Mouse (Mus musculus) forebrain, embryonic 10.5 days (tissue): Measurements from ENCODE around the gene Gpr143. TPM values are rescaled to one million over a fixed set of nuclear protein-coding genes. Genes with fewer than 3 reads are reported as not detected.
"Not testable (repeated sequence)": the region's sequence is repeated elsewhere in the genome, so short reads cannot be mapped to it uniquely, and the experiment has no call there.

ENCODE experiments used
- DNase-seq: peaks from one replicate; pipeline ENCODE4 v3.0.0-alpha.2; 2017; ENCODE audit warnings: low spot score; ENCODE audit errors: extremely low spot score
- H3K27ac ChIP-seq: fragments of 300-500 bp; sonication (generic); 2 replicates; pipeline ENCODE4 v1.5.1; 2016; ENCODE audit warnings: mild to moderate bottlenecking
- H3K27me3 ChIP-seq: fragments of 300-500 bp; sonication (generic); 2 replicates; pipeline ENCODE4 v1.6.1; 2016; ENCODE audit warnings: mild to moderate bottlenecking; ENCODE audit not compliant: poor library complexity, severe bottlenecking
- H3K36me3 ChIP-seq: fragments of 300-500 bp; sonication (generic); replicated peaks from 2 replicates; pipeline ENCODE4 v1.6.1; 2016; ENCODE audit warnings: mild to moderate bottlenecking, moderate library complexity
- H3K4me1 ChIP-seq: fragments of 300-500 bp; sonication (generic); 2 replicates; pipeline ENCODE4 v1.6.1; 2016
- H3K4me3 ChIP-seq: fragments of 300-500 bp; sonication (generic); 2 replicates; pipeline ENCODE4 v1.5.1; 2016; ENCODE audit warnings: mild to moderate bottlenecking, moderate library complexity
- H3K9me3 ChIP-seq: fragments of 300-500 bp; sonication (generic); 2 replicates; pipeline ENCODE4 v1.6.1; 2016; ENCODE audit warnings: mild to moderate bottlenecking, moderate library complexity
- WGBS: fragments of 180-500 bp; shearing (Covaris S2); methylation state at CpG from one replicate; pipeline ENCODE4 v1.1.7; 2016; 5-methylcytosine and 5-hydroxymethylcytosine counted together
- polyA plus RNA-seq: library from polyadenylated mRNA; unstranded; fragments of >200 nt; fragmentation: Nextera tagmentation; extraction: Ambion mirVana; gene quantifications from 2 replicates; pipeline ENCODE4 v1.2.1, GENCODE M21; 2016

The Gpr143 gene
- polyA plus RNA-seq, 1 experiment from 2014 or later: 0.37 TPM

DNA sequence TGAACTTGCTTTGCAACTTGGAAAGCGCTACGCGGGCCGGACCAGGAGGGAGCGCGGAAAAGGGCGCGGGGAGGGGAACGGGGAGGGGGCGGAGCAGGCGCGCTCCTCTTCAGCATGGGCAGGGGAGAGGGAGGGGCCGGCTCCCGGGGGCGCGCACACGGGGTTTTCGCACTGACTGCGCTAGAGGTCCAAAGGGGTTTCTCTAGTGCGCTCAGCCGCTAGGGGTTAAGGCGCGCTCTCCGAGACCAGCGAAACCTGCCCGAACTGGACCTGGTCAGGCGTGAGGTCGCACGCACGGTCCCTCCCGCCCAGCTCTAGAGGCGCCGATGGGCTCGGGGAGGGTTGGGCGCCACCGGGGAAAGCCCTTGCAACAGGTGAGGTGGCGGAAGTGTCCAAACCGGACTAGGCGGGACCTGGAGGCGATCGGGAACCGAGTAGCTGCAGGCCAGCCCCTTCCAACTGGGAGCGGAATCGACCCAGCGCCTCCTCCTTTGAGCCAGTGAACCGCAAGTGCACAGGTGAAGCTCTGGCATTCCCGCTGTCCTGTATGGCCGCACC is 12.0 kb upstream of the Gpr143 start:
- Histone ChIP-seq H3K27ac (peak overlapping the region; percentile 86), H3K9me3 (peaks cover 3% of the 10 kb centered on the region; the same call in 1 of the 2 replicates), H3K4me1 (0 out of 2 replicates have a peak, but pooled peaks cover 8% of the 10 kb centered on the region), H3K4me3 (peak overlapping the region; percentile 67), H3K27me3 (peaks cover 70% of the 10 kb centered on the region), H3K36me3 (no peaks in the 10 kb centered on the region)
- peak; percentile 71 for DNase-seq
- 15% methylated on average over 39 of the region's 48 CpGs for WGBS

- 89% methylated on average over 1 of the region's 1 CpGs for WGBS
- no peaks in the 10 kb centered on the region for H3K36me3 ChIP-seq
- no peak overlapping the region for H3K4me3 ChIP-seq
- H3K9me3 ChIP-seq: no peaks in the 10 kb centered on the region
- no peak overlapping the region for H3K27ac ChIP-seq
- no peaks in the 10 kb centered on the region for H3K4me1 ChIP-seq
- DNase-seq: no peak
- peaks cover 79% of the 10 kb centered on the region for H3K27me3 ChIP-seq
These were observed 6.4 kb downstream of the Gpr143 start for GRCm38 (mm10) chrX:152788129-152788528.

DNA sequence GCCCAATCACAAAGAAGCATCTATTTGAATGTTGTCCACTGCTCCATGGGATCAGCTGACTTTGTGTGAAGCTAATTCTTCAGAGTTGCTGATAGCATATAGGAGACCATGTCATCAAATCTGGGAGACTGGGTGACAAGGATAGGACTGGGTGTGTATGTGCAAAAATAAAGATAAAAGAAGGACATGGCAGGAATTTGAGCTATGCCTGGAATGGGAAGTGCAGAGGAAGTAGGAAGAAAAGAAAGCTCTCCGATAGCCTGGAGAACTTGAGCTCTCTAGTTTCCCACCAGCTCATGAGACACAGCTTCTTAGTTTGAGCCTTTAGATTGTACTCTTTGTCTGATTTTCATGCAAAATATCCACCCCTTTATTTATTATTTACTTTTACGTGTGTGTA is 6.9 kb downstream of the Gpr143 start:
- no peak for DNase-seq
- H3K27ac ChIP-seq: no peak overlapping the region
- no peak overlapping the region for H3K4me3 ChIP-seq
- H3K36me3 ChIP-seq: no peaks in the 10 kb centered on the region
- 76% methylated on average over 2 of the region's 2 CpGs for WGBS
- no peaks in the 10 kb centered on the region for H3K4me1 ChIP-seq
- no peaks in the 10 kb centered on the region for H3K9me3 ChIP-seq
- H3K27me3 ChIP-seq: peaks cover 79% of the 10 kb centered on the region

DNA sequence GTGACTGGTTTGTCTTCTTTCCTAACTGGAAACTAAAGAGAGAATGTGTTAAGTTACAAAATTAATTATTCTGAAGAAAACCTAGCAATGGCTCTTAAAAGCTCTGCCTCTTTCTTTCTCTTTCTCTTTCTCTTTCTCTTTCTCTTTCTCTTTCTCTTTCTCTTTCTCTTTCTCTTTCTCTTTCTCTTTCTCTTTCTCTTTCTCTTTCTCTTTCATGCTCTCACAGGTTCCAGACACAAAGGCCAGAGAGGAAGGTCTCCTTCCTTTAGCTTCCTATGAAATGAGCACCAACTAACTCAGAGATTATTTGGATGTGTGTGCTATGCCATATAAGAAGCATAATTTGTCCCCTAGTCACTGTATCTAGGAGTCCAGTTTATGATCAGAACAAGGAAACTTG is 23.6 kb downstream of the Gpr143 start:
- Histone ChIP-seq H3K4me3 (no peak overlapping the region), H3K27me3 (peaks cover 42% of the 10 kb centered on the region), H3K9me3 (no peaks in the 10 kb centered on the region), H3K27ac (no peak overlapping the region), H3K36me3 (no peaks in the 10 kb centered on the region), H3K4me1 (no peaks in the 10 kb centered on the region)
- no peak for DNase-seq

DNA sequence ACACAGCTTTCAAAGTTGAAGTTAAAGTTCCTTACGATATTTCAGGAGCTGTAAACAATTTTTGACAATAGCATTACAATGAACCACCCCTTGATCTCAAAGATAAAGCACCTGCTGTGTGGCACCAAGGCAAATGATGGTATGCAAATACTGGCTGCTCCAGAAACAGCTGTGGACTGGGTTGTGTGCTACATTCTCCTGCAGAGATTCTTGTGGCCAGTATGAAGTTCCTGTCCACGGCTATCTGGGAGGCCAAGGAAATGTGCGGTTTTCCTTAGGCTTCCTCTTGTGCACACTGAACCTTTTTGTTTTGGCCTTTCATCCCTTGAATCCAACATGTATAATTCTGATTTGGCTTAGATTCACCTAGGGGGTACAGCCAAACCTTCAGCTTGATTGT is 31.6 kb downstream of the Gpr143 start:
- DNase-seq: no peak
- H3K9me3 ChIP-seq: no peaks in the 10 kb centered on the region
- H3K36me3 ChIP-seq: no peaks in the 10 kb centered on the region
- H3K4me1 ChIP-seq: no peaks in the 10 kb centered on the region
- H3K4me3 ChIP-seq: no peak overlapping the region
- WGBS: 89% methylated on average over 3 of the region's 3 CpGs
- peaks cover 67% of the 10 kb centered on the region for H3K27me3 ChIP-seq
- no peak overlapping the region for H3K27ac ChIP-seq

GRCm38 (mm10) chrX:152818996-152819395 is 37.3 kb downstream of the Gpr143 start:
- Histone ChIP-seq H3K36me3 (no peaks in the 10 kb centered on the region), H3K4me3 (no peak overlapping the region), H3K27ac (no peak overlapping the region), H3K27me3 (peaks cover 67% of the 10 kb centered on the region), H3K9me3 (no peaks in the 10 kb centered on the region), H3K4me1 (no peaks in the 10 kb centered on the region)
- DNase-seq: no peak

DNA sequence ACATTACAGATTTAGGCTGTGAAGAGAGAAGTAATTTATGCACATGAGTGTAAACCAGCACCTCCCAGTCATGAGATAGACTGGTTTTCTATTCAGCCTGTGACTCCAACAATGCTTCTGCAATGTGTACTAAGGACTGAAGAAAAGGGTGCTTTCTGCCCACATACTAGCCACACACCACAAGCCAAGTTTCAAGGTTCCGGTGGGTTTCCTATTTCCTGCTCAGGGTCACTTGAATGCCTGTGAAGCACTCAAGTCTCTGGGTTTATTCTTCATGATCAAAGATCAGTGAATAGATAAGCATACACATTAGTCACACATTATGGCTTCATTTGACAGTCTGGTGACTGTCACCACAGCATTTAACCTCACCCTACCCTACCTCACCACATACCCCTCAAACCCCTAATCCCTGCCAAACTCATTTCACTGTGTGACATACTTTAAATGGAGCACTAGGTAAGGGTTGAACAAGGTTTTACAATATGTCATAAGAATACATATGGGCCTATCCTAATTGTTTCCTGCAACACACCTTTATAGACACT is 49.4 kb downstream of the Gpr143 start:
- H3K27ac ChIP-seq, DNase-seq, H3K36me3 ChIP-seq, H3K4me3 ChIP-seq, H3K9me3 ChIP-seq, H3K4me1 ChIP-seq: not testable (repeated sequence)
- WGBS: no CpG with 5 or more reads among the region's 1 CpGs
- H3K27me3 ChIP-seq: peaks cover 13% of the 10 kb centered on the region

- H3K4me3 ChIP-seq, DNase-seq, H3K27ac ChIP-seq, H3K9me3 ChIP-seq, H3K27me3 ChIP-seq, H3K4me1 ChIP-seq, H3K36me3 ChIP-seq: not testable (repeated sequence)
- WGBS: 29% methylated on average over 5 of the region's 5 CpGs
These were observed 53.2 kb downstream of the Gpr143 start for GRCm38 (mm10) chrX:152834940-152835339.

- no peak overlapping the region for H3K4me3 ChIP-seq
- peaks cover 9% of the 10 kb centered on the region for H3K9me3 ChIP-seq
- no peak overlapping the region for H3K27ac ChIP-seq
- H3K36me3 ChIP-seq: no peaks in the 10 kb centered on the region
- WGBS: 93% methylated on average over 3 of the region's 3 CpGs
- no peak for DNase-seq
- H3K27me3 ChIP-seq: peaks cover 13% of the 10 kb centered on the region
- H3K4me1 ChIP-seq: no peaks in the 10 kb centered on the region
These were observed 73.5 kb downstream of the Gpr143 start for GRCm38 (mm10) chrX:152855076-152855772.

Other genes starting within 250 kb of the Gpr143 start
- gene Cldn34a, start 218.6 kb upstream of the Gpr143 start, polyA plus RNA-seq: not detected in 2 replicates
- 6.5 and 6.7 TPM in 2 replicates for gene Shroom2, start 12.5 kb upstream of the Gpr143 start, polyA plus RNA-seq
- 7.1 and 8.4 TPM in 2 replicates for gene Usp51, start 224.5 kb downstream of the Gpr143 start, polyA plus RNA-seq